Mouse (Mus musculus): Measurements from ENCODE around the gene Aggf1. TPM values are rescaled to one million over a fixed set of nuclear protein-coding genes. Genes with fewer than 3 reads are reported as not detected.
"Not testable (repeated sequence)": the region's sequence is repeated elsewhere in the genome, so short reads cannot be mapped to it uniquely, and the experiment has no call there.

Gene Aggf1
- 10 to 100 TPM; 19.2 to 21.4 TPM for total RNA-seq (2021)

DNA sequence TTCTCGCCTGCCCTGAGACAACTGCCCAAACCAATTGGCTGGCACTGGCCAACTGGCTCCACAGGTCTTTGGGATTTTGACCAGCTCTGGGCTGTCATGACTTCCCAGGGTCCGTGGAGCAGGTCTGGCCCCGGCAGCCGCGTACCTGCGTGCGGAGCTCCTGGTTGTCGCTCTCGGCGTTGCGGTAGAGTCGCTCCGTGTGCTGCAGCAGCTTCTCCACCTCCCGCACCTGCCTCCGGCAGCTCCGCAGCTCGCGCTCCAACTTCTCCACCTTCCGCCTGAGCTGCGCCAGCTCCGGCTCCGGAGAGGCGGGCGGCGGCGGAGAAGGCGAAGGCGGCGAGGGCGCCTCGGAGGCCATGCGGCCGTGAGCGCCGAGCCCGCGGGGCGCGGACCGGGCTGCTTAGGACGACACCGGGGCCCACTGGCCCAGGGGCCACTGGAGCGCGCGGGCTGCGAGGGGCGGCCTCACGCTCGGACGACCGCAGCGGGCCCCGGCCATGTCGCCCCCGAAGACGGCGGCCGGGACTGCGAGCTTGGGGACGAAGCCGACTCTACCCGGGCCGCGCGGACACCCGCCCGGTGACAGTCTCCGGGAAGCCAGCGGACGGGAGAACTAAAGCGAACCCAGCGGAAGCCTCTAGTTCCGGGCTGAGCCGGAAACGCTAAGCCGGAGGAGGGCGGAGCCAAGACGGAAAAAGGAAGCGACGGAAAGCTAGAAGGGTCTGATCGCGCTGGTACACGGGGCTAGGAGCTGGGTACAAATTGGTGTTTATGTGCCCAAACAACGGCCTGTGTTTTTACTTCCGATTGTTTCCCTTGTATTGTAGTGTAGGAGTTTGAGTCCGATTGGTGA, at the start of gene Aggf1:
Gene Aggf1 (minus strand): TSS at position 652 of the 853 bp plus-strand sequence.
- intact Hi-C loops (cut with DNase I): loop anchor here (2.0 kb wide), 1 partner anchor 50 kb away; no protein-coding TSS in a partner anchor
- peak; percentile 82 for DNase-seq (ENCODE audit: low spot score)

DNA sequence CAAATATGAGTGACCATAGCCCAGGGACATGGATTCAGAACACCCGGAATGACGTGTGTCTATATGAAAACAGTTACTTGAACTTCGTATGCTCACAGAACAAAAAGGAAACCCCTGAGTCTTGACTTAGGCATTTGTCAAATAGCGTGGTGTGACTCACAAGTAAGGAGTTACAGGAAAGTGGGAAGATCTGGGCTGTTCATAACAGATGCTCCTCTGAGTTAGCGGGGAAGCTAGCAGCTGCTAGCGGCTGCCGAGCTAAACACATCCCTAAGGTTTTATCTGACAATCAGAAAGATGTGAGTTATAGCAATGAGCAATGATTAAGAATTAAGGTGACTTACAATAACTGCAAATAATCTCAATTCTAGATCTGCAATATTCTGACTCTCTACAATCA, 49.8 kb upstream of the Aggf1 start:
- intact Hi-C loops (cut with DNase I): no loop called here
- no peak for DNase-seq (ENCODE audit: low spot score)

DNA sequence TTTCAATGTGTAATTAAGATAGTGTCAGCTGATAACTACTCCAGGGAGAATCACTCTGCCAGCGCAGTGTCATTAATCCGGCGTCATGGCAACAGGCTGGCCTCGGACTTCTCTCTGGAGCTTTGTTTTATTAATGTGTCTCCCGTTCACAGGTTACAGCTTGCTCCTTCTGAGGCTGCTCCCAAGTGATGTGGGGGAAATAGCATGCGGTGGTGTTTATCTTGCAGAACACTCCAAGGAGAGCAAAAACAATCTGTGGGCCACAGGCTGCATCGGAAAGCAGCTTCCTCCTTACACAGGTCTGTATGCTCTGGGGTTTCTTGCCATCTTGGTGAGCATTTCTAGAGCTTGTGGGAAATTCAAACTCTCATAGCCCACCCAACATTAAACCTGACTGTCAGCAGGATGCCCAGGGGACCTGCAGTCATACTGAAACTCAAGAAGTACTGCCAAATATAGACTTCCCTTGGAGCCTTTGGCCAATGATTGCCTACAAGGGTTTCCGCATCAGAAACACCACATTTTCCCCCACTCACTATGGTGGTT, 44.1 kb upstream of the Aggf1 start:
- DNase-seq (ENCODE audit: low spot score): no peak
- intact Hi-C loops (cut with DNase I): no loop called here

DNA sequence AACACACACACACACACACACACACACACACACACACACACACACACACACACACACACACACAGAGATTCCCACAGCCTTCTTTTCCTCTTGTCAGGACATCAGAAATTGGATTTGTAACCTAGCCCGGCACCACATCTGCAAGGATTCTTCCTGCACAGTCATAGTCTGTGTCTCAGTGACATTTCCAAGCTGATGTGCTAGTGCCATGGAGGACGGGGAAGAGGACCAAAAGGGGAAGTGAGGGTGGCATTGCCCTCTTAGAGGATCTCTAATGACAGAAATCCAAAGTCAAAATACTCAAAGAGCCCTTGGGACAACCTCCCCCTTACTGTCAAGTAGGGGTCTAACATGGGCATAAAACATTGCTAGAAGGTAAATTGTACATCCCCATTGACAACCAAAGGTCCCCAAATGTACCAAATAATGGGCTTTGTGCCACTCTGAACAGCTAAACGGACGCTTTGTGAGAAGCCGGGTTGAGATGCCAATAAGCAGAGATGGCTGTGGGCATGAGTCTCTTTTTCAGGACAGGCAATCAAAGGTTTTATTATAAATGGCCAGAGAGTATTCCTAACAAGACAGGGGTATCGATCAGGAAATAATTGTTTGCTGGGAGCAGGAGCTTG, 43.5 kb upstream of the Aggf1 start:
- DNase-seq (ENCODE audit: low spot score): no peak
- intact Hi-C loops (cut with DNase I): no loop called here

DNA sequence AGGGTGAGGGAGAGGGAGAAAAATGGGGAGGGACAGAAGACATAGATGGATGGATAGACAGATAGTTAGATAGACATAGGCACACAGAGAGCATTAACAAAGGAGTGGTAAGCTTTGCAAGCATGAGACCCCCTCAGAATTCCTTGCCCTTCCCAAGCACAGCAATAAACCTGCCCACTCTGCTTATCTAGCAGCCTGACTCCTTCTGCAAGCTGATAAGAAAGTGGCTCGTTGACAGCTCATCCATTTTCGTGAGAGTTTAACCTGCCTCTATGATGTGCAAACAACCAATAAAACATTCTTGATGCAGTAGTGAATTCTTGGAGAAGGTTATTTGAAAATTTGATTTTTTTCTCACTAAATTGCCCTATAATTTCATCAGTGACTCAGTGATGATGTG, 37.1 kb upstream of the Aggf1 start:
- no peak for DNase-seq (ENCODE audit: low spot score)
- intact Hi-C loops (cut with DNase I): no loop called here

DNA sequence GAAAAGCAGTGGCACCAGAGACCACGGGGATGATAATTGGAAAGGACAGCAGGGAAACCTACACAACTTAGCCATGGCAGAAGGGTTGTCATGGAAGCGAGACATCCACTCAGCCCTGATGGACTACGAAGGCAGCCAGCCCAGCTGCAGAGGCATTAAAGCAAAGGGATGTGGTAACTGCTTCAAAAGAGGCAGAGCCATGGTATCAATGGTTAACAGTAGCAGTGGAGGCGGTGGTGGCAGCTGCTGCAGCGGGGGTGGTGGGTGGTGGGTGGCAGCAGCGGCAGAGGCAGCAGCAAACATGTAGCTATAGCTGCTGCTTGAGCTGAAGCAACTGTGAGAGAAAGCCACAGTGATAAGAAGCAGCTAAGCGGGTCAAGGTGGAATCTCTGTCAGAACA, 18.1 kb upstream of the Aggf1 start:
- DNase-seq (ENCODE audit: low spot score): no peak
- intact Hi-C loops (cut with DNase I): loop anchor here (5.0 kb wide), 1 partner anchor 329 kb away; no protein-coding TSS in a partner anchor

DNA sequence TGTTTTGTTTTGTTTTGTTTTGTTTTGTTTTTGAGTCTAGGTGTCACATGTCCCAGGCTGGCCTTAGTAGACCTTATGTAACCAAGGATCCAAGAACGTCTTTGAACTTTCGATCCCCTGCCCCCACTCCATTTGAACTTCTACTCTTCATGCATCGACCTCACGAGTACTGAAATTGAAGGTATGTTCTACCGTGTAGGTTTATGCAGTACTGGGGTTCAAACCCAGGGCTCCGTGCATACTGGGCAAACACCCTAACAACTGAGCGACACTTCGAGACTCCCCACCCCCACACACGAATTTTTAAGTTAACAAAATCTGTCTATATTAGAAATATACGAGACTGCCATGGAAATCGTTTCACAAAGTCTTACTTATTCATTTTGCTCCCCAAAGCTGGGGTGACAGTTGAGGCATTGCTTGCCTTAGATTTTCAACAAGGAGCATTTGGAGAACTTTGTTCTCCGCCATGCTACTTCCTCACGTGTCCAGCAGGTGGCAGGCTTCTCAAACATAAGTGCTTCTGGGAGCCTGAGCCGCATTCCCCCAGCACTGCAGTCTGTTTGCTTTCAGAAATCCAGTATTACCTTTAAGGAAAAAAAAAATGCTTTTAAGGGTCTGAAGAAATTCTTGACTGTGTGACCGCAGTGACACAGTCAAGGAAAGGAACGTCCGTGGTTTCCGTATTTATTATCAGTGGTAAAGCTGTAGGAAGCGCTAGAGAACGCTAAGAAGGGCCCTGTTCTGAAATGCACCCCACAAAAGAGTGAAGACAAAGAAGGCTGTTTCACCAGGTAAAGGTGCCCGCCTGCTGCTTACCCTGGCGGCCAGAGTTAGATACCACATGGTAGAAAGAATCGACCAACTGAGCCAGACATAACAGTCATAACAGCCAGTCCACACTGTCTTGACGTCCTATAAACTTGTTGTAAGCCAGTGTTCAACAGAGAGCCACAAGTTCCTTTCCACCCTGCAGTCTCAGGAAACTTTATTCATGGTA, 15.0 kb upstream of the Aggf1 start:
- intact Hi-C loops (cut with DNase I): loop anchor here (1.0 to 10.0 kb wide), 3 partner anchors 91 to 332 kb away; no protein-coding TSS in a partner anchor

DNA sequence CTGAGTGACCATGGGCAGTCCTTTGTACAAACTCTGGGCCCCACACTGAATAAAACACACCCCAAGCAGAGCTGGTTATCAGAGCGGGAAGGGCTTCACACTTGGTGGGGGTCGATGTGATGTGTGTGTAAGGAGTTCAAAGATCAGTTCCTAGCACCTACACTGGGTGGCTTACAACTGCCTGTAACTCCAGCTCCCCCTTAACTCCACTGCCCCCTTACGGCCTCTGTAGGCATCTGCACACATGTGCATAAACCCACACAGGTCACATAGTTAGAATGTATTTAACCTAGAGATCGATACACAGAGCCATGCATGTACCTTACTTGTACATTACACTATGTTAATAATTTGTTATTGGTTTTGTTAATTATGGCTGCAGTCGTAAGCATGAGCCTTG, 13.1 kb upstream of the Aggf1 start:
- intact Hi-C loops (cut with DNase I): loop anchor here (10.0 kb wide), 1 partner anchor 277 kb away; no protein-coding TSS in a partner anchor
- no peak for DNase-seq (ENCODE audit: low spot score)

More for the DNA sequence above, 15.0 kb upstream of the Aggf1 start:
- DNase-seq (ENCODE audit: low spot score): peak; percentile 14

DNA sequence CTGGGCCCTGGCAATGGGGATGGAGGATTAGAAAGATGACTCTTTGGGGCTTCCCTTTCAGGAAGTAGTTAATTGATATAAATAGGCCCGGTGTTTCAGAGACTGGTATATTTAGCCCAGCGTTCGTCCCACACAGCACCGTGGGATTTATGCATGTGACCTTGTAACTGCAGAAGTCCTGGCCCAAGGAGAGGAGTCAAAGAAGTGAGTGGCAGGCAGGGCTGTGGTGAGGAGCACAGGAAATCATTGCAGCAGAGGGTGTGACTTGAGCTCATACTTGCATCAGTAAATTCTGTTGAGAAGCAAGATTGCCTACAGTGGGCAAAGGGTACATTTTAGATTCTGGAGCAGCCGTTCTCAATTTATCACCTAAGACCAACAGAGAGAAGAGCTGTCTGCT, 7.3 kb upstream of the Aggf1 start:
- intact Hi-C loops (cut with DNase I): loop anchor here (10.0 kb wide), 1 partner anchor 282 kb away; no protein-coding TSS in a partner anchor
- no peak for DNase-seq (ENCODE audit: low spot score)

DNA sequence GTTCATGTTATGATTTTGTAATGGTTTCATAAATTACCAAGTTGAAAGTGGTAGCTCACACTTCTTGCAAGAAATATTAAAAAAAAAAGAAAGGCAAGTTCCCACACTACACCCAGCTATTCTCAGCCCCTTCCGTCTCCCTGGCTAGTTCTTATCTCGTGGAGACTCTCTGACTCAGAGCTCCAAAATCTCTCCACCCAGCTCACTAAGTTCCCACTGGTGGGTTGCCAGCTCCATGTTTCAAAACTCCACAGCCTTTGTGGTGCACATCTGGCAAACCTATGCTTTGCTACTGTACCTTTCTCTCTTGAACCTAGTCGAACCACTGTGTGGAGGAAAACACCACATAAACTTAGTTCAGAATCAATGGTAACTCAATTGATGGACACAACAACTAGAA, 3.5 kb upstream of the Aggf1 start:
- intact Hi-C loops (cut with DNase I): no loop called here
- peak; percentile 51 for DNase-seq (ENCODE audit: low spot score)

DNA sequence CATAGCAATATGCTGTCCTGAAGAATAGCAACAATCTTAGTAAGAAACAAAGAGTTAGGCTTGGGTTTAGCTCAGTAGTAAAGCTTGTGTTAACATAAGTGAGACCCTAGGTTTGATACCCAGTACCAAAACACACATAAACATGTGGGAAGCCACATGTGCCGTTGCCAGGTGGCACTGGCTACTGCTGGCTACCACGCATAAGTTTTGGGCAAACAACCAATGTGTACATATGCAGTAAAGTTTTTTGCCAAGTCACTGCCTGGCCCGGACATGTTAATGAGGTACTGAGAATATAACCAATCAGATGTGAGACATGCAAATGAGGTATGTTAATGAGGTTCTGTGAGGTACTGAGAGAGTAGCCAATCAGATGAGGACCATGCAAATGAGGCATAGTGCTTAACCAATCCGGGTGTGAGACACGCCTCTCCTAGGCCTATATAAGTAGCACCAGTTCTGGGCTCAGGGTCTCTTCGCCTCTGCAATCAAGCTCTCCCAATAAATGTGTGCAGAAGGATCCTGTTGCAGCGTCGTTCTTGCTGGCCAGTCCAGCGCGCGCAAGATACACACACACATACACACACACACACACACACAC, 1.6 kb upstream of the Aggf1 start:
- intact Hi-C loops (cut with DNase I); DNase-seq (ENCODE audit: low spot score): not testable (repeated sequence)

DNA sequence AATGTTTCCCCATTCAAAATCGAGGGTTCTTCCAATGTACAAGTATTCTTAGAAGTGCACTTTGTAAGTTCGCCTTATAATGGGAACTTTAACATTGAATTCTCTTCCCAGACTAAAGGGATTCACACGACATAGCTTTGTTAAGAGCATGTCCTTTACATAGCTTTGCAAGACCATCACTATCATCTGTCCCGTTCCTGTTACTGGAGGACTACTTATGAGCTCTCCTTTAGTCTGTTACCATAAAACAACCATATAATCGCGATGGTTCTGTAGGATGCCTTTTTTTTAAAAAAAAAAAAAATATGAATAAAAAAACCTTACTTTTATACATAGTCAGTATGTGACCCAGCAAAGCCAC, 382 bp upstream of the Aggf1 start:
- no peak for DNase-seq (ENCODE audit: low spot score)
- intact Hi-C loops (cut with DNase I): loop anchor here (2.0 kb wide), 1 partner anchor 51 kb away; no protein-coding TSS in a partner anchor

DNA sequence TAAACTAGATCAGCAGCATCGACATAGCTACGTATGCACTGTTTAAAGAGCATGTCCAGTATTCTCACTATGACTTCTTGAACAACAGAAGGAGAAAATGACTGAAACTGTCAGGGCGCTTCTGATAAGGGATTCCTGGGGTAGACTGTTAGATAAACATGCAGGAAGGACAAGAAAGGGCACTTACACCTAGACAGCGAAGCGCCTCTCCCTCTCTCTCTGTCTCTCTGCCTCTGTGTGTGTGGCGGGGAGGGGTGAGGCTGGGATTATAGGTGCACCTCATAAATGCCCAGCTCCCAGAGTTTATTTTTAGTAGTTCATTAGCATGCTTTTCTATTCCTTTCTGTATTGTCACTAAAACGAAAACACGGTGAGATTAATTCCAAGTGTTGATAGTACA, 8.8 kb downstream of the Aggf1 start:
- DNase-seq (ENCODE audit: low spot score): no peak
- intact Hi-C loops (cut with DNase I): no loop called here

DNA sequence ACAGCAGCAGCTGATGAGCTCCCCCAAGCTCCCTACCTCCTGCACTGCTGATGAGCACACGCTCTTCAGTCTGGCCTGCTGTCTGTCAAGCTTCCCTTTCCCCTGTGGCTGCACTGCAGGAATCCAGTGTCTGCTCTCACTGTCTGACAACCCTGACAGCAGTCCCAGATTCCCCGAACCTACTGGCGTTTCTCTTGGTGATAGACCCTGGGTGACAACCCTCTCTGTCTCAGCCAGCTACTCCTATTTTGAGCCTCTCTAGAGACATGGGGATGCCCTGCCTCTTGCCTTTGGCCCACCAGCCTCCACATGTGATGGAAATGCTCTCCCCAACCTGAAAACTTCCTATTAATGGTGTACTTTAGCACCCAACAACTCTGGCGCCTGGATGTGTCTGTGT, 11.7 kb downstream of the Aggf1 start:
- intact Hi-C loops (cut with DNase I): no loop called here
- DNase-seq (ENCODE audit: low spot score): no peak

DNA sequence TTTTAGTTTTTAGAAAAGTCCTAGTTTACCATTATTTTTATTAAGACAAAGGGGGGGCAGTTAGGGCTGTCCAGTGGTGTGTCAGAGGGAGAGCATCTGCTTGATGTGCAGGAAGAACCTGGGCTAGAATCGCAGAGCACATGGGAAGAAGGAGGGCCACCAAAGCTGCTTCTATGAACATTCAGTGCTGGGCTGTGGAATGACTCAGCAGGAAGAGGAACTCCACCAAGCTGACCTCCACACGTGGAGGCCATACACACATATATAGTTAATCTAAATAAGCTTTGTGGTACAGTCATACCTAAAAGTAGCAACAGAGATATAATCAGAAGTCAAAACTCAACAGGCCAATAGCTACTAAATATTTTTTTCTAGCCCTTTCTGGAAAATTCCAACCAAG, 16.9 kb downstream of the Aggf1 start:
- intact Hi-C loops (cut with DNase I): no loop called here
- DNase-seq (ENCODE audit: low spot score): no peak

DNA sequence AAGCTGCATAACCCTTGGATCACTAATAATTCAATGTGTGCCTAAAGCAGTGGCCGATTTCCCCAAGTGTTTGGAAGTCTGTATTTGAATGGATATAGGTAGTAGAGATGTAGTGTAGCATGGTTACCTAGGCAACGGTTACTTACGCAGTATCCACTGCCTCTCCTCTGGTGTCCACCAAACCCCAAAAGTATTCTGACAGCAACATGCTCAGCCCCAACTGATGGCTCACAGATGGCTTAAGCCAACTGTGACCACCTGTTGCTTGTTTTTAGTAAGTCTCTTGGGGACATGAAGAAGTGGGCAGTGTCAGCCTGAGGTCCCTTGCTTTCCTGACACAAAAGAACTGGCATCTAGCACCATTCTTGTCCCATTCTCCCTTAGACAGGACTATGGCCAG, 26.7 kb downstream of the Aggf1 start:
- no peak for DNase-seq (ENCODE audit: low spot score)
- intact Hi-C loops (cut with DNase I): loop anchor here (5.0 kb wide), 1 partner anchor 61 kb away; no protein-coding TSS in a partner anchor

DNA sequence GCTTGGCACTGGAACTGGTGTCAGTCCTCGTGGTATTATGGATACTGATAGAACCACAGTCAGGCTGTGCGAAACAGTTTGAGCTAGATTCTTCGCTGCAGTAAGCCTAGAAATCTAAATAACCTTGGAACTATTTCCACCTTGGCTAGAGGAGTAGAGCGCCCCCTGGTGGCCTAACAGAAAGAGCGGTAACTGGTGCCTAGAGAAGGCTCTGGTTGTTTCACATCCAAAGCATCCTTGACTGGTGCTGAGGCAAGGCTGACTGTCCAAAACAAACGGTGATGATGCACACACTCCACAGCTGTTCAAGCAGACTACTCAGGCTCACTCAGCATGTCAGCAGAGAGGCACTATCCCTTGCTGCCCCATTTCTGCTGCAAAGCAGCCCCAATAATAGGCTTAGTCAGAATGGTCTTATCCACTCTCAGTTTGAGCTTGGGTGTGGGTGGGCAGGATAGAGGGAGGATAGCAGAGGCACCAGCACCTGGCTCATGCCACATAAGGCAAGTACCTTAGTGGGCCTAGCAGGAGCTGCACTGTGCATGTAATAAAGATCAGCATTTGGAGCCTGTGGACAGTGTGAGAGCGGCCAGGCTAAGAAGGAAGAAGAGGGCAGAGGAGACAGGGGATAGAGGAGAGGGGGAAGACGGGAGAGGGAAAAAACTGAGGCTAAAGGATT, 28.0 kb downstream of the Aggf1 start:
- intact Hi-C loops (cut with DNase I): loop anchor here (5.0 kb wide), 1 partner anchor 60 kb away; no protein-coding TSS in a partner anchor
- DNase-seq (ENCODE audit: low spot score): no peak

DNA sequence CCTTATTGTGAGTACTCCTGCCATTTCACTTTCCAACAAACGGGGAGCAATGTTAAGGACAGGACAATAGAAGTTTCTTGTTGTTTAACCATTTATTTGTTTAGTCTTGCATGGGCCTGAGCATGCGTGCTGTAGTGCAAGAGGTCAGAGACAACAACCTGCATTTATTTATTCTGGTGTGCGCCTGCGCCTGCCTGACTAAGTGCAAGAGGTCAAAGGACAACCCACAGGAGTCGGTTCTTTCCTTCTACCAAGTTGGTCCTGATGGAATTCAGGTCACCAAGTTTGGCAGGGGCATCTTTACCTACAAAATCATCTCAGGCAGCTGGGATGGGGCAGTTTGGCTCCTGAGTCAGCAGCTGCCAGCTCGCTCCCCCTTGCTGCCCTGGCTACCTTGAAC, 29.3 kb downstream of the Aggf1 start:
- no peak for DNase-seq (ENCODE audit: low spot score)
- intact Hi-C loops (cut with DNase I): loop anchor here (1.0 to 5.0 kb wide), 2 partner anchors 59 to 328 kb away; no protein-coding TSS in a partner anchor

DNA sequence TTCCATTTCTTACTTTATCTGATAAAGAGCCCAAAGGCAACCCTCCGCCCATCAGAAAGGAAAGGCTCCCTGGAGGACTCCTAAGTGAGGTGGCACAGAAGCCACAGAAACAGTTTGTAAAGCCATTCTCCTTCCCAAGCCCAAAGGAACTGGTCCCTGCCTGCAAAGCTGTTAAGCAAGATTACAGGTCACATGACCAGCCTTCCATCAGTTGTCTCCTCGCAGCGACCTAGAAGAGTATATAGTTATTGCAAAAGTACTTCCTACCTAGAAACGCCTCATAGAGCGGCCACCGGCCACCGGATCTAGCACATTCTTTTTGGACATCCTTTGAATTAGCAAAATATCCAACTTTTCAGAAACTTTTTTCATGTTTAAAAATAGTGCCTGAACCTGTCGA, 31.7 kb downstream of the Aggf1 start:
- intact Hi-C loops (cut with DNase I): no loop called here
- DNase-seq (ENCODE audit: low spot score): no peak
